Mouse (Mus musculus): Measurements from ENCODE around the gene Arfgef3. TPM values are rescaled to one million over a fixed set of nuclear protein-coding genes. Genes with fewer than 3 reads are reported as not detected.
"Not testable (repeated sequence)": the region's sequence is repeated elsewhere in the genome, so short reads cannot be mapped to it uniquely, and the experiment has no call there.

Arfgef3 gene
- total and polyA plus RNA-seq, 2 experiments from 2014 or later: 0.14 to 1.5 TPM

DNA sequence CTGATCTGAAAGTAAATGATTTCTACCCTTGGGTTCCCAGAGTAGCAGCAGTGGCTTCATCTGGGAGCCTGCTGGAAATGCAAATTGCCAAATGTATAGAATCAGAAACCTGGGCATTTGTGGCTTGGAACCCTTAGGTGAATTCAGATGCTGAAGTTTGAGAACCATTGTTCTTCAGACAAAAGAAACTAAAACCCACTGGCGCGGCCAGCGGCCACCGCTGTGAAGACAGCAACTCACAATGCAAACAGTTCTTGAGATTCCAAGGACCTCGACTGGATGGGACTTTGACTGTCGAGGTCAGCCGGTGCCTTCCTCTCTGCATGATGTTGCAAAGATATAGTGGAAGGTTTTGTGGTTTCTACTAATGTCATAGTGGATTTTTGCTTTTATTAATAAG is 159.6 kb downstream of the Arfgef3 start:
- Histone ChIP-seq H3K9me3 (replicated peaks; ENCODE audit: control insufficient read depth, low read length) (no peaks in the 10 kb centered on the region), H3K27ac (ENCODE audit: low read depth) (no peak overlapping the region), H3K4me1 (ENCODE audit: control insufficient read depth, insufficient read depth) (no peaks in the 10 kb centered on the region), H3K27me3 (ENCODE audit: control insufficient read depth, insufficient read depth, low read length) (no peaks in the 10 kb centered on the region), H3K36me3 (replicated peaks; ENCODE audit: control insufficient read depth, insufficient read depth, low read length) (no peaks in the 10 kb centered on the region), H3K9ac (replicated peaks; ENCODE audit: low read depth, low read length) (no peak overlapping the region), H3K4me3 (ENCODE audit: low read depth, low read length) (no peak overlapping the region), H3K4me2 (ENCODE audit: low read depth, low read length) (no peak overlapping the region)
- DNase-seq (ENCODE audit: low spot score) (no peak), ATAC-seq (ENCODE audit: insufficient read depth, low read depth) (no peak)
- TF ChIP-seq EP300 (IDR thresholded peaks at IDR 0.05; ENCODE audit: low read depth) (no peak), CTCF (IDR thresholded peaks at IDR 0.05; ENCODE audit: low read depth) (no peak)
- 38% methylated on average over 7 of the region's 7 CpGs for WGBS

DNA sequence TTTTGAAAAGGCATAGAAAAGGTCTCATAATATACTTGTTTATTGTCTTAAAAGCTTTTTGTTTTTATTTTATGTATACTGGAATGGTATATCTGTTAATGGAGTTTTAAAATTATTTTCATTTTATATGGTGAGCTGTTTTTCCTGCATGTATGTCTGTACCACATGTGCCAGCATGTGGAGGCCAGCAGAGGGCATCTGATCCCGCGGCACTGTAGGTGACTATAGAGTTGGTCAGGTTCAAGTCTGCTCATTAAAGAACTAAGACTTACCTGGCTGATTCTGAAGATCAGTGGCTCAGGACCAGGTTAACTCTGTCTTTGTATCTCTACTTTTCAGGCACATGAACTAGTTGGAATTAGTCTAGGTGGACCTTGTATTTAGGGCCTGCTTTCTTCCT is 171.2 kb downstream of the Arfgef3 start:
- Histone ChIP-seq H3K27me3 (ENCODE audit: control insufficient read depth, insufficient read depth, low read length) (no peaks in the 10 kb centered on the region), H3K4me2 (ENCODE audit: low read depth, low read length) (no peak overlapping the region), H3K9me3 (replicated peaks; ENCODE audit: control insufficient read depth, low read length) (no peaks in the 10 kb centered on the region), H3K36me3 (replicated peaks; ENCODE audit: control insufficient read depth, insufficient read depth, low read length) (no peaks in the 10 kb centered on the region), H3K4me3 (ENCODE audit: low read depth, low read length) (no peak overlapping the region), H3K4me1 (ENCODE audit: control insufficient read depth, insufficient read depth) (no peaks in the 10 kb centered on the region), H3K9ac (replicated peaks; ENCODE audit: low read depth, low read length) (no peak overlapping the region), H3K27ac (ENCODE audit: low read depth) (no peak overlapping the region)
- ATAC-seq (ENCODE audit: insufficient read depth, low read depth) (no peak), DNase-seq (ENCODE audit: low spot score) (no peak)
- WGBS: 39% methylated on average over 2 of the region's 2 CpGs
- TF ChIP-seq EP300 (IDR thresholded peaks at IDR 0.05; ENCODE audit: low read depth) (no peak), CTCF (IDR thresholded peaks at IDR 0.05; ENCODE audit: low read depth) (peak; percentile 58)

DNA sequence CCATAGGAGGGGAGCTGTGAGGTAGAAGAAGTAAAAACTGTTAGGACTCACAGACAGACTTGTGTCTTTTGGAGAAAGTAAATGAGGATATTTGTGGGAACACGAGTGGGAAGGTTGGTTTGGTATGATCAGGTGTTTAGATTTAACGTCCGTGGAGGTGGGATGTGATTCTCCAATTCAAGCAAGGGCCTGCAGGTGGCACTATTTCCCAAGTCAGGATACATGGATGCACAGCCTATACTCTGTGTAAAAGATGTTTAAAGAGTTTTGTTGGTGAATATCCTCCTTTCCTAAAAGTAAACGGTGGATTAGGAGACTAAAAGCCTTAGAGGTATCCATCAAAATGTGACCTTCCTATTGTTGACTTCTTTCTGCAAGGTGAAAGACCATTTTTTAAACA is 180.8 kb downstream of the Arfgef3 start:
- Histone ChIP-seq H3K9ac (replicated peaks; ENCODE audit: low read depth, low read length) (no peak overlapping the region), H3K4me1 (ENCODE audit: control insufficient read depth, insufficient read depth) (no peaks in the 10 kb centered on the region), H3K4me2 (ENCODE audit: low read depth, low read length) (no peak overlapping the region), H3K27me3 (ENCODE audit: control insufficient read depth, insufficient read depth, low read length) (no peaks in the 10 kb centered on the region; the same call in 1 of the 2 replicates), H3K4me3 (ENCODE audit: low read depth, low read length) (no peak overlapping the region), H3K9me3 (replicated peaks; ENCODE audit: control insufficient read depth, low read length) (no peaks in the 10 kb centered on the region), H3K36me3 (replicated peaks; ENCODE audit: control insufficient read depth, insufficient read depth, low read length) (no peaks in the 10 kb centered on the region), H3K27ac (ENCODE audit: low read depth) (no peak overlapping the region)
- no peak for DNase-seq (ENCODE audit: low spot score)
- TF ChIP-seq EP300 (IDR thresholded peaks at IDR 0.05; ENCODE audit: low read depth) (no peak), CTCF (IDR thresholded peaks at IDR 0.05; ENCODE audit: low read depth) (peak; percentile 71)
- 2% methylated on average over 4 of the region's 4 CpGs for WGBS
- ATAC-seq (ENCODE audit: insufficient read depth, low read depth): no peak

DNA sequence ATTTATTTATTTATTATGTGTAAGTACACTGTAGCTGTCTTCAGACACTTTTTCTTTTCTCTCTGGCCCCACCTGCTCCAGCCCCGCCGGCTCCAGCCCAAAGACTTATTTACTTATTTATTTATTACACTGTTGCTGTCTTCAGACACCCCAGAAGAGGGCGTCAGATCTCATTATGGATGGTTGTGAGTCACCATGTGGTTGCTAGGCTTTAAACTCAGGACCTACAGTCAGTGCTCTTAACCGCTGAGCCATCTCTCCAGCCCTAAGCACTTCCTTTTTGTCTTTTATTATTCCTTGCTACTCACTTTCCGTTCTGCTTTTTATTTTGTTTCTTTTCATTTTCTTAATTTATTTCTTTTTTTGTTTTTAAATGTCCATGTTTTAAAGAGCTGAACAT is 182.3 kb downstream of the Arfgef3 start:
- no peak for DNase-seq (ENCODE audit: low spot score)
- no peaks in the 10 kb centered on the region for H3K4me1 ChIP-seq (ENCODE audit: control insufficient read depth, insufficient read depth)
- no peak overlapping the region for H3K9ac ChIP-seq (replicated peaks; ENCODE audit: low read depth, low read length)
- H3K9me3 ChIP-seq (replicated peaks; ENCODE audit: control insufficient read depth, low read length): no peaks in the 10 kb centered on the region
- no peak overlapping the region for H3K4me2 ChIP-seq (ENCODE audit: low read depth, low read length)
- ATAC-seq (ENCODE audit: insufficient read depth, low read depth): no peak
- H3K4me3 ChIP-seq (ENCODE audit: low read depth, low read length): no peak overlapping the region
- H3K27me3 ChIP-seq (ENCODE audit: control insufficient read depth, insufficient read depth, low read length): no peaks in the 10 kb centered on the region; the same call in 1 of the 2 replicates
- WGBS: 58% methylated on average over 5 of the region's 5 CpGs
- H3K27ac ChIP-seq (ENCODE audit: low read depth): no peak overlapping the region
- H3K36me3 ChIP-seq (replicated peaks; ENCODE audit: control insufficient read depth, insufficient read depth, low read length): no peaks in the 10 kb centered on the region
- TF ChIP-seq CTCF (IDR thresholded peaks at IDR 0.05; ENCODE audit: low read depth) (no peak), EP300 (IDR thresholded peaks at IDR 0.05; ENCODE audit: low read depth) (no peak)

DNA sequence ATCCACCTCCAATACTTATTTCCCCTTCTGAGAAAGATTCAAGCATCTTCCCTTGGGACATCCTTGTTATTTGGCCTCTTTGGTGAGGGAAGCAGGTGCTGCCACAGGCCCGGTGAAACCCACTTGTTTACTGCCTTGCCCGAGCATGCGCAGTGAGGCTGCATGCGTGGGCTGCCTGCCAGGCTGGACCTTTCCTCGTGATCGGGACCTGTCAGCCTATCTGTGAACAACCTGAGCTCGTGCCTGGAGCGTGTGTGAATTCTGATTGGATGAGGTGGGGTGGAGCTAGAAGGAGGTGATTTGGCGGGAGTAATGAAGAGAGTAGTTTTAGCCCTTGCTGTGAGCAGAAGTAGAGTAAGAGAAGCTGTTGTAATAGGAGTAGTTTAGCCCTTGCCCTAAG is 184.7 kb downstream of the Arfgef3 start:
- not testable (repeated sequence) for H3K4me2 ChIP-seq (ENCODE audit: low read depth, low read length); H3K36me3 ChIP-seq (replicated peaks; ENCODE audit: control insufficient read depth, insufficient read depth, low read length); H3K4me3 ChIP-seq (ENCODE audit: low read depth, low read length); H3K27ac ChIP-seq (ENCODE audit: low read depth); H3K9ac ChIP-seq (replicated peaks; ENCODE audit: low read depth, low read length); H3K4me1 ChIP-seq (ENCODE audit: control insufficient read depth, insufficient read depth); ATAC-seq (ENCODE audit: insufficient read depth, low read depth); H3K27me3 ChIP-seq (ENCODE audit: control insufficient read depth, insufficient read depth, low read length); H3K9me3 ChIP-seq (replicated peaks; ENCODE audit: control insufficient read depth, low read length); DNase-seq (ENCODE audit: low spot score)
- WGBS: 70% methylated on average over 9 of the region's 9 CpGs
